Mouse (Mus musculus): ENCODE data around the gene Zcchc2.

- TF ChIP-seq EP300 (IDR thresholded peaks at IDR 0.05; ENCODE audit: insufficient read depth, low read depth, low read length) (0 out of 2 replicates have a peak, but pooled peaks have one; percentile 18), CTCF (IDR thresholded peaks at IDR 0.05; ENCODE audit: low read depth, low read length) (no peak), POLR2A (IDR thresholded peaks at IDR 0.05; ENCODE audit: insufficient read depth, low read length) (peak; percentile 28)
Measured at GRCm38 (mm10) chr1:105993601-105994209, 3.5 kb downstream of the Zcchc2 start.
